Mouse (Mus musculus) liver, embryonic 14.5 days (tissue): ENCODE results near the gene Slc44a1. TPM values are rescaled to one million over a fixed set of nuclear protein-coding genes. Genes with fewer than 3 reads are reported as not detected.

ENCODE experiments used
- ATAC-seq: fragments of 200-750 bp; cut with Nextera tagmentation; 2 replicates; pipeline ENCODE4 v1.8.0; 2017; ENCODE audit warnings: moderate number of reproducible peaks, mild to moderate bottlenecking, moderate library complexity; ENCODE audit not compliant: insufficient read depth
- DNase-seq, 3 experiments: peaks; one replicate each; pipeline ENCODE4 v3.0.0-alpha.2; 2012 to 2013; ENCODE audit warnings: low read depth in 3 of 3, low spot score in 3 of 3
- H3K27ac ChIP-seq: fragments of 300-500 bp; sonication (generic); 2 replicates; pipeline ENCODE4 v1.5.1; 2014; ENCODE audit warnings: moderate library complexity, mild to moderate bottlenecking, control low read depth, inconsistent platforms
- H3K27me3 ChIP-seq: fragments of 300-500 bp; sonication (generic); 2 replicates; pipeline ENCODE4 v1.6.1; 2014; ENCODE audit warnings: mild to moderate bottlenecking, low read length, moderate library complexity; ENCODE audit not compliant: control insufficient read depth, insufficient read depth
- H3K36me3 ChIP-seq: fragments of 300-500 bp; sonication (generic); replicated peaks from 2 replicates; pipeline ENCODE4 v1.6.1; 2014; ENCODE audit warnings: low read depth; ENCODE audit not compliant: control insufficient read depth, insufficient read depth
- H3K4me1 ChIP-seq, 2 experiments: fragments of 200-500 bp in 1 of 2; fragments of 300-500 bp in 1 of 2; sonication (generic) in 1 of 2; replicated peaks; 2 replicates each; pipeline ENCODE4 v1.6.1; 2012 to 2014; ENCODE audit warnings: antibody characterized with exemption in 1 of 2, inconsistent platforms in 1 of 2, low read length in 1 of 2; ENCODE audit not compliant: control insufficient read depth in 2 of 2, insufficient read depth in 2 of 2
- H3K4me2 ChIP-seq: fragments of 300-500 bp; sonication (generic); 2 replicates; pipeline ENCODE4 v1.6.1; 2014; ENCODE audit warnings: low read depth, mild to moderate bottlenecking, control low read depth, moderate library complexity
- H3K4me3 ChIP-seq, 2 experiments: fragments of 200-500 bp in 1 of 2; fragments of 300-500 bp in 1 of 2; sonication (generic) in 1 of 2; 2 replicates each; pipeline ENCODE4 v1.5.1; 2012 to 2014; ENCODE audit warnings: low read depth in 2 of 2, low read length in 2 of 2, mild to moderate bottlenecking in 2 of 2, control low read depth in 1 of 2, inconsistent platforms in 1 of 2, moderate library complexity in 1 of 2; ENCODE audit not compliant: insufficient read depth in 1 of 2
- H3K9ac ChIP-seq: fragments of 300-500 bp; sonication (generic); replicated peaks from 2 replicates; pipeline ENCODE4 v1.6.1; 2014; ENCODE audit warnings: mild to moderate bottlenecking, control low read depth, moderate library complexity
- H3K9me3 ChIP-seq: fragments of 300-500 bp; sonication (generic); 2 replicates; pipeline ENCODE4 v1.6.1; 2016; ENCODE audit warnings: low read length, mixed read lengths; ENCODE audit not compliant: control insufficient read depth
- CTCF ChIP-seq: IDR thresholded peaks from 2 replicates; pipeline ENCODE4 v1.5.1; 2016; ENCODE audit warnings: antibody characterized with exemption, low read depth, control low read depth
- EP300 ChIP-seq: IDR thresholded peaks from 2 replicates; pipeline ENCODE4 v1.6.1; 2016; ENCODE audit warnings: antibody characterized with exemption, low read depth
- WGBS: fragments of 180-500 bp; shearing (Covaris S2); extraction: QIAGEN DNeasy Blood & Tissue Kit; methylation state at CpG from one replicate; pipeline ENCODE4 v1.1.7; 2014; ENCODE audit not compliant: insufficient replicate concordance; 5-methylcytosine and 5-hydroxymethylcytosine counted together
- polyA plus RNA-seq, 2 experiments: library from polyadenylated mRNA; depleted of rRNA in 1 of 2; stranded (reverse) in 1 of 2; unstranded in 1 of 2; fragments of >200 nt; fragmentation: Nextera tagmentation in 1 of 2; extraction: Ambion mirVana in 1 of 2; gene quantifications; 2 replicates each; pipeline versions ENCODE4 v1.2.1 to v1.2.3; 2012 to 2014

The Slc44a1 gene
- polyA plus RNA-seq, 2 experiments: 7.7 to 12.6 TPM

DNA sequence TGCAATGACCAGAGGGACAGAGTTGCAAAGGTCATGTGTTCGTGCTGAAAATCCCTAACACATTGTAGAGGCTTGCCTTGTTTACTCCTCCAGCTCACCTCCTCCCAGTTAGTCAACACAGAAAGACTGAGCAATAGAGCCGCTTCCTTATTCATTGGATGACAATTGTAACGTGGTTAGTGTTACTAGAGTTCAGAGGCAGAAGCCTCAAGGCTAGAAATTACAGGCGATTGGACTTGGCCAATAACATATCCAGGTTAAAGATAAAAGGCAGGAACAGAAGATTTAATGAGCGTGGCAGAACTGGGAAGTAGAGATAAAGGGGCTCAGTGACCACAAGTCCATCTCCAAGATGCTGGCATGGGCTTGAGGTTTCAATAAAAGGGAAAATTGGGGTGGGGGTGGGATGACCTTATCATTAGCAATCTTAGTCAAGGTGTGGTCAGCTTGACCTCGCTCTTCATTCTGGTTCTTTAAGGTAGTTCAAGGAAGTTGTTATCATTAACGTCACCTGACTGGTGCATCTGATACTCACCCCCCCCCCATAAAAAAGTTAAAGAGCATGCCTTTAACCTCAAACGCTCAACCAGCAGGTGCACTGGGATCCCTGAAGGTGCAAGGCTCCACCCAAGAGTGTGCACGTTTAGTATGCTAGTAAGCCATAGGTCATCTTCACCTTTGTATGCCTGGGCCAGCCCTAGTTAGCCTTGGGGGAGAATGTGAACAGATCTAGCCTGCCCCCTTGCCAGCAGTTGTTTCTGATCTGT, 26.0 kb upstream of the Slc44a1 start:
- peak; percentile 40; the same call in 1 of the 2 replicates for ATAC-seq
- Histone ChIP-seq H3K36me3 (no peaks in the 10 kb centered on the region), H3K4me2 (no peak overlapping the region), H3K4me3 (no peak overlapping the region), H3K9ac (no peak overlapping the region), H3K27me3 (no peaks in the 10 kb centered on the region), H3K9me3 (no peaks in the 10 kb centered on the region), H3K4me1 (peaks cover 9 to 25% of the 10 kb centered on the region in 2 experiments), H3K27ac (no peak overlapping the region)
- DNase-seq: no peak
- TF ChIP-seq CTCF (no peak), EP300 (no peak)
- WGBS: 18% methylated on average over 9 of the region's 9 CpGs

DNA sequence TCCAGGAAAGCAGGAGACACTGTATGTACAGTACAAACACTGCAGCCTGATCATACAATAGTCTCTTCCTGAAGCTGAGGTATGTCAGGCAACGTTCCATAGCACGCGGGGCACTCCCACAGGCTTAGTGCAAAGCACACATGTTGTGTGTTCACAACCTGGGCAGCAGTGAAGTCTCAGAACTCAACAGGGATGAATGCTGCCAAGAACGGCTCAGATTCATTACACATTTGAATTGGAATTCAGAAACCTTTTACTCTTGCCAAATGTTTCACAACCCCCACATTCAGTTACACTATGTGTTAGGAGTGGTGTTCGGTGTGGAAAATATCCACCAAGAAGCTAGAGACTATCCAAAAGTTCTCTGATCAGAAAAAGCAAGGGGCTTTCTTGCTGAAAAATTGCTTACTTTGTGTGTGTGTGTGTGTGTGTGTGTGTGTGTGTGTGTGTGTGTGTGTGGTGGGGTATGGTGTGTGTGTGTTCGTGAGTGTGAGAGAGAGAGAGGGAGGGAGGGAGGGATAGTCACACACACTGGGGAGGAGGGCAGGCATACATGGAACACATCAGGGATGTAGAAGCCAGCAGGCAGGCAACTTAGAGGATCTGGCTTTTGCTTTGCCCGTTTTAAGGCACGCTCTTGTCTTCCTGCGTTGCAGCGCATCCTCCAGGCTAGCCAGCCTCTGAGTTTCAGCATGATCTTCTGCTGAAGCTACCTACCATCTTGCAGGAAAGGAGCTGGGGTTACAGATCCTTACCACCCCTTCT, 24.2 kb upstream of the Slc44a1 start:
- Histone ChIP-seq H3K9ac (no peak overlapping the region), H3K27me3 (no peaks in the 10 kb centered on the region), H3K4me2 (no peak overlapping the region), H3K9me3 (no peaks in the 10 kb centered on the region), H3K4me3 (no peak overlapping the region), H3K27ac (no peak overlapping the region), H3K36me3 (no peaks in the 10 kb centered on the region), H3K4me1 (peaks cover 9 to 22% of the 10 kb centered on the region in 2 experiments)
- no peak for ATAC-seq
- no peak for DNase-seq
- 78% methylated on average over 10 of the region's 10 CpGs for WGBS
- TF ChIP-seq EP300 (no peak), CTCF (no peak)

DNA sequence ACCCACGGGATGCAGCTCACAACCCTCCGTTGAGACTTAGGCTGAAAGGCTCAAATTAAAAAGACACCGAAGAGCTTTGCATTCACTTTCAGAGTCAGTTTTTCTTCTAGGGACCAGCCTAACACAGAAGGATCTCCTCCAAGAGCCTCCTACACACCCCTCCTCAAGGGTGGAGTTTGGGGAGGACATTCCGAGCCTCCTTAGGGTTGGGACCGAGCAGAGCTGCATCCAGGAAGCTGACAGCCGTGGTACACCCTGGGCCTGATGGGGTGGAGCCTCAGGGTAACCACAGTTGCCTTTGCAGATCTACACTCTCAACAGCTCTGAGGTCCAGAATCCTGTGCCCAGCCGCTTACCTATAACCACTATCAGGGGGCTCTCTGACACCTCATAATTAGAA, 23.3 kb upstream of the Slc44a1 start:
- ATAC-seq (no peak), DNase-seq (no peak)
- whole genome bisulfite sequencing: 48% methylated on average over 7 of the region's 7 CpGs

DNA sequence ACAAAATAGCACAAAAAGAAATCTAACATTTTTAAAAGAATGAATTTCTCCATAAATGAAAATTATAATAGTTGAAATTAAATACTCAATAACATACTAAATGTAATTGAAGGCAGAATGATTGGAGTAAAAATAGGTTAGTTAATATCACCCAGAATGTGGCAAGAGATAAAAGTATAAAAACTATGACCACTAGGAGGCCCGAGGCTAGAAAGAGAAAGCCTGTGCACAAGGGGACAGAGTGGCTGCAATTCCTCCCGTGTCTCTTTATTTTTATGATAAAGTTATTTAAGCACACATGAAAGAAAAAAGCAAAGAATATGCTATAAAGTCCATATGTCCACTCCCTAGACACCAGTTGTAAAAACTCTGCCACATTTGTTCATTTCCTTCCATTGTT, 17.4 kb upstream of the Slc44a1 start:
- no peak for TF ChIP-seq EP300
- no peak; the same call in 1 of the 2 replicates for TF ChIP-seq CTCF
- WGBS: 55% methylated on average over 2 of the region's 2 CpGs
- Histone ChIP-seq H3K4me2 (no peak overlapping the region), H3K9me3 (no peaks in the 10 kb centered on the region), H3K4me3 (no peak overlapping the region), H3K9ac (no peak overlapping the region), H3K27me3 (no peaks in the 10 kb centered on the region; the same call in 1 of the 2 replicates), H3K27ac (no peak overlapping the region), H3K36me3 (no peaks in the 10 kb centered on the region), H3K4me1 (peaks cover 0 to 2% of the 10 kb centered on the region in 2 experiments; a peak in 1 of 4 replicates)
- no peak for DNase-seq
- no peak for ATAC-seq

More for the DNA sequence above, 23.3 kb upstream of the Slc44a1 start:
- Histone ChIP-seq H3K27me3 (no peaks in the 10 kb centered on the region; the same call in 1 of the 2 replicates), H3K4me3 (no peak overlapping the region), H3K4me1 (peaks cover 9 to 22% of the 10 kb centered on the region in 2 experiments), H3K27ac (no peak overlapping the region), H3K36me3 (no peaks in the 10 kb centered on the region), H3K9me3 (no peaks in the 10 kb centered on the region), H3K4me2 (no peak overlapping the region), H3K9ac (no peak overlapping the region)
- TF ChIP-seq EP300 (no peak), CTCF (no peak)

DNA sequence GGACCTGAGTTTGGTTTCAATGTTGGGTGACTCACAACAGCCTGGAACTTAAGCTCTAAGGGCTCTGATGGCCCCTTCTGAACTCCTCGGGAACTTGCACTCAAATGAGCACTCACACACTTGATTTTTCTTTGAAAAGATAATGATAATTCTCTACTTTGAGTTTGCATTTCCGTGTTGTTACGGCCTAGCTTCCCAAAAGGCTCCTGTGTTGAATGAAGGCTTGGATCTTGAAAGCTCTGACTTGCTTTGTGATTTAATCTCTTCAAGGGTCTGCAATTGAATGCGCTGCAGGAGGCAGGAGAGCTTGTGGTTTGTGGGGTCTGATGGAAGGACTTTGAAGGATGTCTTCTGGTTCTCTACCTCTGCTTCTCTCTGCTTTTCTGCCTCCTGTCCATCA, 13.1 kb upstream of the Slc44a1 start:
- H3K9ac ChIP-seq: no peak overlapping the region
- no peak overlapping the region for H3K4me3 ChIP-seq
- no peaks in the 10 kb centered on the region for H3K36me3 ChIP-seq
- DNase-seq: no peak
- H3K4me2 ChIP-seq: no peak overlapping the region
- 62% methylated on average over 4 of the region's 4 CpGs for WGBS
- no peaks in the 10 kb centered on the region for H3K27me3 ChIP-seq
- H3K27ac ChIP-seq: no peak overlapping the region
- peaks cover 11 to 16% of the 10 kb centered on the region in 2 experiments; a peak in 3 of 4 replicates for H3K4me1 ChIP-seq
- TF ChIP-seq EP300: no peak
- no peak for TF ChIP-seq CTCF
- no peaks in the 10 kb centered on the region for H3K9me3 ChIP-seq
- ATAC-seq: no peak
